ENCODE assay signal across 17 mouse cellular contexts in genomic region chr13:43695521-43695920, GRCm38 (mm10).
"Had no signal": no experiment of that assay in that cellular context is flagged by ENCODE, and none has a peak within 500 bp of the region (broad histone marks: within the 10 kb centered on the region; RNA-seq: fewer than 3 reads in every experiment).

No protein-coding gene starts in this region.

- H3K4me3 ChIP-seq: midbrain, embryonic 10.5 days; midbrain, embryonic 13.5 days; myocyte; neural tube, embryonic 13.5 days; neural tube, embryonic 15.5 days had no signal

- DNase-seq: lung, adult 18-20 months; lung, embryonic 14.5 days; lung, postnatal 10 days; lung, postnatal 4 days; retina, postnatal 1 day; right cerebral cortex, adult 18-20 months; right cerebral cortex, postnatal 25 days; right cerebral cortex, postnatal 4 days; spleen, adult 18-20 months; thymus, adult 18-20 months; thymus, postnatal 14 days; thymus, postnatal 36 days had no signal

- H3K27ac ChIP-seq: midbrain, embryonic 10.5 days; midbrain, embryonic 13.5 days; neural tube, embryonic 13.5 days; neural tube, embryonic 15.5 days had no signal
